Mouse (Mus musculus) midbrain, embryonic 10.5 days (tissue): ENCODE data around the gene Thpo. TPM values are rescaled to one million over a fixed set of nuclear protein-coding genes. Genes with fewer than 3 reads are reported as not detected.
A peak's percentile ranks its signal among the peaks of the same experiment; 100 is the strongest.

ENCODE experiments used
- DNase-seq: peaks from one replicate; pipeline ENCODE4 v3.0.0-alpha.2; 2017; ENCODE audit warnings: low spot score
- H3K27ac ChIP-seq: fragments of 300-500 bp; sonication (generic); replicated peaks from 2 replicates; pipeline ENCODE4 v1.5.1; 2016; ENCODE audit warnings: mild to moderate bottlenecking
- H3K27me3 ChIP-seq: fragments of 300-500 bp; sonication (generic); 2 replicates; pipeline ENCODE4 v1.6.1; 2016; ENCODE audit warnings: low read depth, mild to moderate bottlenecking; ENCODE audit not compliant: poor library complexity, severe bottlenecking
- H3K36me3 ChIP-seq: fragments of 300-500 bp; sonication (generic); 2 replicates; pipeline ENCODE4 v1.6.1; 2016; ENCODE audit warnings: mild to moderate bottlenecking, moderate library complexity
- H3K4me1 ChIP-seq: fragments of 300-500 bp; sonication (generic); 2 replicates; pipeline ENCODE4 v1.6.1; 2016
- H3K4me3 ChIP-seq: fragments of 300-500 bp; sonication (generic); 2 replicates; pipeline ENCODE4 v1.5.1; 2016; ENCODE audit warnings: mild to moderate bottlenecking, moderate library complexity
- H3K9me3 ChIP-seq: fragments of 300-500 bp; sonication (generic); replicated peaks from 2 replicates; pipeline ENCODE4 v1.6.1; 2016; ENCODE audit warnings: mild to moderate bottlenecking
- WGBS: fragments of 180-500 bp; shearing (Covaris S2); methylation state at CpG from one replicate; pipeline ENCODE4 v1.1.7; 2016; 5-methylcytosine and 5-hydroxymethylcytosine counted together
- polyA plus RNA-seq: library from polyadenylated mRNA; unstranded; fragments of >200 nt; fragmentation: Nextera tagmentation; extraction: Ambion mirVana; gene quantifications from 2 replicates; pipeline ENCODE4 v1.2.1, GENCODE M21; 2016

The Thpo gene
- polyA plus RNA-seq, 1 experiment from 2014 or later, result 0.56 TPM

DNA sequence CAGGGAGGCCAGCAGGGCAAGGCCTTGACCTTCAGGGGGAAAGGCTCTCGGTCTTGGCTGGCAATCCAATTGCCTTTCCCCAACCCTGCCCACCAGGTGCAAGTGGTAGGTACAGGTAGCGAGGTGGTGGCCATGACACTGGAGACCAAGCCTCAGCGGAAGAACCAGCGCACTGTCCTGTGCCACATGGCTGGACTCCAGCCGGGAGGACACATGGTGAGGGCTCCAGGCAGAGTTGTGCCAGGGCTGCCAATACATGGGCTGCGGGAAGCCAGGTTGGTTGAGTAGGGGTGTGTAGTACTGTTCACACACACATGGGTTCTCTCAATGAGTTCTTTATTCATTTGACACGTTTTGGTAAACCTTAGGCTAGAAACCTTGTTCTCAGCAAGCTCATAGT, 1.9 kb upstream of the Thpo start:
- H3K36me3 ChIP-seq, result no peaks in the 10 kb centered on the region
- peaks cover 52% of the 10 kb centered on the region for H3K27me3 ChIP-seq
- no peak for DNase-seq
- H3K9me3 ChIP-seq, result no peaks in the 10 kb centered on the region
- H3K4me3 ChIP-seq, result no peak overlapping the region
- H3K4me1 ChIP-seq, result peaks cover 26% of the 10 kb centered on the region
- WGBS, result 91% methylated on average over 7 of the region's 7 CpGs
- no peak overlapping the region for H3K27ac ChIP-seq

DNA sequence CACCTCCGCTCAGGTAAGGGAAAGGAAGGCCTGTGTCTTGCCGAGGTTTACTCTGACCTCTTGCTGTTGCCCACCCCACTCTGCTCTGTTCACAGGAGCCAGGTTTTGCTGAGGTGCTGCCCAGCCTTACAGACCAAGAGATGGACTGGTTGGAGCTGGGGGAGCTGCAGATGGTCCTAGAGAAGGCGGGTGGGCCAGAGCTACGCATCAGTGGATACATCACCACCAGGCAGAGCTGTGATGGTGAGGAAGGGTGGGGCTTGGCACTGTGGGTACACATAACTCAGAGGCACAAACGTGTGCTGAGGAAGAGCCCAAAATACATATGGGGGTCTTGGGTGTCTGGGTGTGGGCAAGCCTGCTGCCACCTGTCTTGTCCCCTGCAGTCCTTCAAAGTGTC, 1.3 kb upstream of the Thpo start:
- Histone ChIP-seq H3K4me3 (no peak overlapping the region), H3K36me3 (no peaks in the 10 kb centered on the region), H3K27ac (no peak overlapping the region), H3K9me3 (no peaks in the 10 kb centered on the region), H3K27me3 (peaks cover 55% of the 10 kb centered on the region), H3K4me1 (peaks cover 26% of the 10 kb centered on the region)
- WGBS, result 80% methylated on average over 5 of the region's 5 CpGs
- no peak for DNase-seq

DNA sequence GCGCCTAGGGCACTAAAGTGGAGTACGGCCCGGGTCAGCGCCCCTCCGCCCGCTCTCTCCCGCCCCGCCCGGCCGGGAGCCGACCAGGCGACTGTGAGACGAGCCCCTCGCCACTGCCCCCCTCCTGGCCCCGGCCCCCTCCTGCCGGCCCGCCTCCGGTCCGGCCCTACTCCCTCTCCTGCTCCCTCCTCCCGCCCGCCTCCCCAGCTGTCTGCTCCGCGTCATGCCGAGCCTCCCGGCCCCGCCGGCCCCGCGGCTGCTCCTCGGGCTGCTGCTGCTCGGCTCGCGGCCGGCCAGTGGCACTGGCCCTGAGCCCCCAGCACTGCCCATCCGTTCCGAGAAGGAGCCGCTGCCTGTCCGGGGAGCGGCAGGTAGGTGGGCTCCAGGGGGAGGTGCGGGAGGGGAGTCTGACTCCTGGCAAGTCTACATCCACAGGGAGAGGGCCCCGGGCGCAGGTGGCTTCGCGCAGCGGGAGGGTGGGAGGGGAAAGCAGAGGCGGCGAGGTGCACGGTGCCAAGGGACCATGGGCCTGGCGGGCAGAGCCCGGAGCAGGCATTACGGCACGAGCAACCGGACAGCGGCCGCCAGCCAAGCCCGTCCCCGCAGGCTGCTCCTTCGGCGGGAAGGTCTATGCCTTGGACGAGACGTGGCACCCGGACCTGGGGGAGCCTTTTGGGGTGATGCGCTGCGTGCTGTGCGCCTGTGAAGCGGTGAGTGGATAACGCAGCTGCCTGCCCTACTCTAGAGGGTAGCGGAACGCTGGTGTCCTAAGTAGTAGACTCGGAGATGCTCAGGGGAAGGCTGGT, 1.2 kb downstream of the Thpo start, which contains the start of gene Chrd:
TSS of gene Chrd (plus strand) at position 203 of the 806 bp plus-strand sequence.
- peak within 1 kb of the TSS; percentile 85 for H3K4me3 ChIP-seq
- WGBS, result under 1% methylated on average over 66 of the region's 70 CpGs
- peak within 1 kb of the TSS; percentile 92 for H3K27ac ChIP-seq

DNA sequence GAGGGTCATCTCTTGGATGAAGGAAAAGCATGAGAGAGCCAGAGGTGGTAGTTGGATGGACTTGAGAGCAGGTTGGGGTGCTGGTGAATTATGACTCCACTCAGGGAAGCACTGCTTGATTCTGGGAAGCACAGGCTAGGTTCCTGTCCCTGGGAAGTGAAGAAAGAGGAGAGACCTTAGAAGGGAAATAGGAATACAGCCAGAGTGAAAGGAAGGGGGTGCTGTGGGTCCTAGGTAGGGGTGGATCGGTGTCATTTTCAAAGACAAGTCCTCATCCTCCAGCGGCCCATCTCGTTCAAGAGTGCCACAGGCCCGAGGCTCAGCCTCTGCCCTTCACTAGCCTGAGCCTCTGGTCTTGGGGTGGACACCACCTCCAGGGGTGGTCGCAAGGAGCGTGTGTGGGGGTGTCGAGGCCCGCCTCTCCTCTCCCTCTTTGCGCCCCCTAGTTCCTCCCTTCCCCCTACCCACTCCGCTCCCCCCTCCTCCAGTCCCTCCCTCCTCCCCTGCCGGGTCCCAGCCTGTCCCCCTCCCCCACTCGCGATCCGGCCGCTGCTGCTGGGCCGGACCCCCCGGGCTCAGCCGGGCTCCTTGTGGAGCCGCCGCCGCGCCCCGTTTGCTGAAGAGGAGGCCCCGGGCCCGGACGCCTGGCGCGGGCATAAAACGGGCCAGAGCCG, 1.9 kb downstream of the Thpo start:
- no peak for DNase-seq
- Histone ChIP-seq H3K4me1 (peaks cover 35% of the 10 kb centered on the region), H3K9me3 (no peaks in the 10 kb centered on the region), H3K4me3 (peak overlapping the region; percentile 85), H3K27me3 (peaks cover 62% of the 10 kb centered on the region), H3K36me3 (no peaks in the 10 kb centered on the region), H3K27ac (peak overlapping the region; percentile 92)
- 0% methylated on average over 28 of the region's 30 CpGs for WGBS

More for the DNA sequence above, 1.2 kb downstream of the Thpo start, which contains the start of gene Chrd:
- Histone ChIP-seq H3K27me3 (peaks cover 62% of the 10 kb centered on the region), H3K36me3 (no peaks in the 10 kb centered on the region), H3K9me3 (no peaks in the 10 kb centered on the region), H3K4me1 (peaks cover 35% of the 10 kb centered on the region)
- peak; percentile 81 for DNase-seq

DNA sequence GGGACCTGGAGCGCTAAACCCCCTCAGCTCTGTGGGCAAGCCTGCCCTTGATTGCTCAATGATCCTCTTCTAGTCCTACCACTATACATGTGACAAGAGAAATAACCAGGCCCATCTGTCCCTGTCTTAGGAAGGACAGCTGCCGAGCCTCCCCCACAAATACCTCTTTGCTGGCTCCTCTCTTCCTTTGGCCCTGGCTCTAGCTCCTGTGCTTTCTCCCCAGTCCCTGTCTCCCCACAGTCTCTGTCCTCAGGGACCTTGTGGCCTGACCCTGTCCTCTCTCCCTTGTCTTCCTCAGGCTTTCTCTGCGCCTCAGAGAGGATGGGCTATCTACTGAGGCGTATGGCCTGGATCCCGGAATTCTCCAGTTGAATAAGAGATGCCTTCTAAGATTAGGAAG, 2.6 kb downstream of the Thpo start:
- H3K27me3 ChIP-seq, result peaks cover 59% of the 10 kb centered on the region
- 72% methylated on average over 5 of the region's 5 CpGs for WGBS
- peak overlapping the region; percentile 85; the same call in 1 of the 2 replicates for H3K4me3 ChIP-seq
- H3K36me3 ChIP-seq, result no peaks in the 10 kb centered on the region
- peaks cover 35% of the 10 kb centered on the region for H3K4me1 ChIP-seq
- DNase-seq, result peak; percentile 31
- H3K27ac ChIP-seq, result peak overlapping the region; percentile 34; the same call in 1 of the 2 replicates
- H3K9me3 ChIP-seq, result no peaks in the 10 kb centered on the region

DNA sequence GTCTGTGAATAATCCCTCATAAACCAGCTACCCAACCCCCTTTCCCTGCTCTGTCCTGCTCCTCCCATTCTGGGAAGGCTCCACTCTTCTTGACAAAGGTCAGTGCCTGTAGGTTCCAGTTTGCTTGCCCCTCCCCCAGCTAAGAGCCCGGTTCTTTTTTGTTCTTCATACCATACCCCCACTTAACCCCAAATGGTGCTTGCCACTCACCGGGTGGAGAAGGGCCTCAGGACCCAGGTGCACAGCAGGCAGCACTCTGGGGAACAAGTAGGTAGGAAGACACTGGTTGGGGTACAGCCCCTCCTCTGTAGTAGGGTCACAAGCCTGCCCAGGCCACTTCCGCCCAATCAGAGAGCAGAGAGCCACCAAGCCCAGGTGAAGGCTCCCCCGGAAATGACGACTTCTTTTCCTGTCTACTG, 4.0 kb downstream of the Thpo start:
- DNase-seq, result no peak
- peaks cover 35% of the 10 kb centered on the region for H3K4me1 ChIP-seq
- peaks cover 45% of the 10 kb centered on the region for H3K27me3 ChIP-seq
- WGBS, result 36% methylated on average over 5 of the region's 5 CpGs
- H3K4me3 ChIP-seq, result no peak overlapping the region
- no peaks in the 10 kb centered on the region for H3K9me3 ChIP-seq
- H3K36me3 ChIP-seq, result no peaks in the 10 kb centered on the region
- H3K27ac ChIP-seq, result no peak overlapping the region

DNA sequence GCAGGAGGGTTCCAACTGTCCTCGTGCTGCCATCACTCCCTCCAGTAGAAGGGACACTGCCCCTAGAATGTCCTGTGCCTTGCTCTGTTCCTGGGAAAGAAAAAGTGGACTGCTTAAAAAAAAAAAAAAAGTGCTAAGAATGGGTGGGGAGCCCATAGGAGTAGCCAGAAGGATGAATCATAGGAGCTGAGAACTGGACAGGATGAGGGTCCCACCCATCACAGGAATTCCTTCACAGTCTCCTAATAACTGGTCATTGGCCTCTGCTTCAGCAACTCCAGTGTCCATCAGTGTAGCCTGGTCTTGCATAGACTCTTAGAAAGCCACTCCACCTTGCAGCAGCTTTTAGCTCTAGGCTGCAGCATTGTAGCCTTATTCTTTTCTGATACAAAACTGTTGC, 7.9 kb downstream of the Thpo start:
- WGBS, result 62% methylated on average over 1 of the region's 1 CpGs
- Histone ChIP-seq H3K4me1 (peaks cover 13% of the 10 kb centered on the region), H3K9me3 (no peaks in the 10 kb centered on the region), H3K36me3 (peaks cover 16% of the 10 kb centered on the region), H3K27ac (no peak overlapping the region), H3K4me3 (no peak overlapping the region), H3K27me3 (peaks cover 11% of the 10 kb centered on the region; the same call in 1 of the 2 replicates)
- DNase-seq, result no peak

DNA sequence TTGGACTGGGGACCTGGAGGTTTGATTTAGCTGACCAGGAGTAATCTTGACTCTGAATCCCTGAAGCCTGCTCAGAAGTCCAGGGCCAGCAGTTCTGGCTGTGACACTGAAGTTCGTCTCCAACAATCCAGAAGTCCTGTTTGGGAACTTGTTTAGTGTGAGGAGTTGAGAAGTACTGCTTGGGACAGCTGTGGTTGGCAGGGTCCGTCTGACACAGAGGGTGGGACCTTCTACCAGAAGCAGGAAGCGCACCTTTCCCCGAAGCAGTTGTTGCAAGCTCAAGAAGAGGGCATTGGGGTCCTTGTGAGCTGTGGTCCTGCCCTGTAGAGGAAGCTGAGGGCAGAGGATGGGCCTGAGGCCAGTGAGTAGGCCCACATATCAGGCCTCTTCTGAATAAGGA, 8.6 kb downstream of the Thpo start:
- Histone ChIP-seq H3K36me3 (peaks cover 23% of the 10 kb centered on the region), H3K27me3 (0 out of 2 replicates have a peak, but pooled peaks cover 8% of the 10 kb centered on the region), H3K4me3 (no peak overlapping the region), H3K27ac (no peak overlapping the region), H3K4me1 (peaks cover 13% of the 10 kb centered on the region), H3K9me3 (no peaks in the 10 kb centered on the region)
- DNase-seq, result no peak
- 84% methylated on average over 4 of the region's 4 CpGs for WGBS

DNA sequence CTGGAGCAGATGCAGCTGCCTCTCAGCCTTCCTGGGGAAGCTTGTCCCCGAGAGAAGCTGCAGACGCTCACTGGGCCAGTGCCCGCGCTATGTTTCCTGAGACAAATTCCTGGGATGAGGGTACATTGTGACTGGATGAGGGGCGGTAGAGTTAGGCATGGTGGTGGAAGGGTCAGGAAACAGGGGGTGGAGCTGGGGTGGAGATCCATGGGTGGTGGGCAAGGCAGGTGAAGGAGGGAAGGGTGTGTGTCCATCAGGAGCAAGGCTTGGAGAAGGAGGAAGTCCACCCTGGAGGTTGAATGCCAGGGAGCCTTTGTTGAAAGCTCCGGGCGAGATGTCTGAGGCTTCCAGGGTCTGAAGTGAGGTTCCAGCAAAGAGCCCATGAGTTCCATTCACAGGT, 9.0 kb downstream of the Thpo start:
- Histone ChIP-seq H3K36me3 (peaks cover 27% of the 10 kb centered on the region), H3K9me3 (no peaks in the 10 kb centered on the region), H3K4me3 (no peak overlapping the region), H3K27ac (no peak overlapping the region), H3K27me3 (0 out of 2 replicates have a peak, but pooled peaks cover 4% of the 10 kb centered on the region), H3K4me1 (peaks cover 10% of the 10 kb centered on the region)
- 85% methylated on average over 7 of the region's 7 CpGs for WGBS
- DNase-seq, result no peak

DNA sequence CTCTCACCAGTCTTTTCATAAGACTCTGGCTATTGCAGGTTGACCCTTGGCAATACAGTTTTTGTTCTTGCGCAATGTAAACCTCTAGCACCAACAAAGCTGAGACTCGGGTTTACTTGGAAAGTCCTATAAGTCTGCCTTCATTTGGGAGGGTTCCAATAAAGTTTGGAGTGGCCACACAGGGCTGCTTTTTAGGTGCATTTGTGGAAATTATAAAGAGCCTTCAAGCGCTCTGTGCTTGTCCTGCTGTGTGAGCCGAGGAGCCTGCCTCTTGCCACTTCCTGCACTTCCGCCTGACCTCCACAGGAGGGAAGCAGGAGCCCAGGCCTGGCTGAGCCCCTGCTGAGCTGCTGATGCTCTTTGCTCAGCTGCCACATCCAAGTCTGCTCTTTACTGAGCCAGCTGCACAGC, 10.0 kb downstream of the Thpo start:
- Histone ChIP-seq H3K4me3 (no peak overlapping the region), H3K27me3 (no peaks in the 10 kb centered on the region), H3K36me3 (peaks cover 37% of the 10 kb centered on the region), H3K9me3 (no peaks in the 10 kb centered on the region), H3K27ac (no peak overlapping the region), H3K4me1 (peaks cover 5% of the 10 kb centered on the region; the same call in 1 of the 2 replicates)
- DNase-seq, result peak; percentile 59
- WGBS, result 35% methylated on average over 5 of the region's 5 CpGs

DNA sequence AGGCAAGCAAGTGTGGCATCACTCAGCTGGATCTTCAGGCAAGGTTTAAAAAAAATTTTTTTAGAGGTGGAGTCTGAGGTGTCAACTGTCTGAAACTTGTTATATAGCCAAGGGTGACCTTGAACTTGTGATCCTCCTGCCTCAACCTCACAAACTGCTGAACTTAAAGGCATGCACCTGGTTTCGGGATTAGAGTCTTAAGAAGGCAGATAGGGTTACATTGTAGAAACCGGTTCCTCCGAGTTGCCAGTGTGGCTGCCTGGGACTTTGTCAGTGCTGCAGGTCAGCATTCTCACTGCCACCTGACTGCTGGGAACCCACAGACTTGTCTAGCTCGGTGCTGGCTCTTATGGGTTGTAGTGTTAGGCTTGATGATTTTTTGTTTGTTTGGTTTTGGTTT, 11.1 kb downstream of the Thpo start:
- peaks cover 12% of the 10 kb centered on the region for H3K4me1 ChIP-seq
- no peaks in the 10 kb centered on the region for H3K27me3 ChIP-seq
- peaks cover 37% of the 10 kb centered on the region for H3K36me3 ChIP-seq
- WGBS, result 65% methylated on average over 4 of the region's 4 CpGs
- H3K9me3 ChIP-seq, result no peaks in the 10 kb centered on the region
- no peak overlapping the region for H3K27ac ChIP-seq
- H3K4me3 ChIP-seq, result no peak overlapping the region
- no peak for DNase-seq

DNA sequence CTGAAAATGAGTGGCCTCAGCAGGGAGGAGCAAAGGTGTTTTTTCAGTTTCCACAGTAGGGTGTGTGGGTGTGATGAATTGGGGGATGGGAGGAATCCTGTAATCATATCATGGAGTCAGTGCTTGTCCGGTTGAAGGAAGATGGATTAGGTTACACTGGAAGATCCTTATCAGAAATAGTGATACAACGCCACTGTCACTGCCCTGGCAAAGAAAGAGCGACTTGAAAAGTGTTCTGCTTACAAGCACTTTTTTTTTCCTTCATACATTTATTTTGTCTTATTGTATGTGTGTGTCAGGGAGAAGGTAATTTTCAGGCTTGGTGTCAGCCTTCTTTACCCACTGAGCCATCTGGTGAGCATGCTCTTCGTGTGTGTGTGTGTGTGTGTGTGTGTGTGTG, 11.6 kb downstream of the Thpo start:
- peaks cover 13% of the 10 kb centered on the region for H3K4me1 ChIP-seq
- peaks cover 37% of the 10 kb centered on the region for H3K36me3 ChIP-seq
- H3K27ac ChIP-seq, result no peak overlapping the region
- no peaks in the 10 kb centered on the region for H3K9me3 ChIP-seq
- DNase-seq, result no peak
- no peaks in the 10 kb centered on the region for H3K27me3 ChIP-seq
- 86% methylated on average over 4 of the region's 4 CpGs for WGBS
- H3K4me3 ChIP-seq, result no peak overlapping the region

DNA sequence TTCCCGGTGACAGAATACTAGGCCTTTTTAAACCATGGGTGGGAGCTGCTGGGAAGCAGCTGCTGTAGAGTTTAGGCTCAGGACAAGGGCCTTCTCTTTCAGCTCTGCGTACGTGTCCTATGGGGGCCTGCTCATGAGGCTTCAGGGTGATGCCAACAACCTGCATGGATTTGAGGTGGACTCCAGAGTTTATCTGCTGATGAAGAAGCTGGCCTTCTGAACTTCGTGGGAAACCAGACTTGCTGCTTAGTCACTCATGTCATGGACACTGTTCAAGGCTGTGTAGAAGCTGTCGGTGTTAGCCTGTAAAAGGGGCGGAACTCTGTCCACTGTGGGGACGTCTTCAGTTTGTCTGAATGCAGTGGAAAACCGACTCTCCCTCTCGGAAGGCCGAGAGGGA, 12.5 kb downstream of the Thpo start:
- WGBS, result 85% methylated on average over 10 of the region's 10 CpGs
- DNase-seq, result no peak
- Histone ChIP-seq H3K9me3 (no peaks in the 10 kb centered on the region), H3K27ac (no peak overlapping the region), H3K27me3 (no peaks in the 10 kb centered on the region), H3K36me3 (peaks cover 37% of the 10 kb centered on the region), H3K4me3 (no peak overlapping the region), H3K4me1 (peaks cover 20% of the 10 kb centered on the region)
